Mouse (Mus musculus) effector memory CD4-positive, alpha-beta T cell, adult 5 months (primary cell): ENCODE results near the gene Ica1l. TPM values are rescaled to one million over a fixed set of nuclear protein-coding genes. Genes with fewer than 3 reads are reported as not detected.

Experiments
- polyA plus RNA-seq: library from polyadenylated mRNA; unstranded; fragments of 100-300 nt; shearing (Covaris generic); gene quantifications from one replicate; pipeline ENCODE4 v1.2.1, GENCODE M21; 2017

Gene Ica1l
- polyA plus RNA-seq: 2.7 TPM

GRCm38 (mm10) chr1:60042796-60043469, at the start of gene Ica1l:
Ica1l (minus strand) TSS chr1:60043184.

Other genes starting within 250 kb of the Ica1l start
- 91.1 TPM for gene Fam117b, start 130.2 kb downstream of the Ica1l start, polyA plus RNA-seq
- gene Carf, start 55.1 kb upstream of the Ica1l start, polyA plus RNA-seq: 7.0 TPM
- gene Wdr12, start 55.5 kb upstream of the Ica1l start, polyA plus RNA-seq: 26.4 TPM
- 16.6 TPM for gene Nbeal1, start 137.4 kb upstream of the Ica1l start, polyA plus RNA-seq